Mouse (Mus musculus): Measurements from ENCODE around the gene Homer2.

Homer2 gene

GRCm38 (mm10) chr7:81706416-81707391, 623 bp downstream of the Homer2 start:
- in situ Hi-C loops (cut with MboI; ENCODE audit: low pct_unique_long_range_greater_than_20kb in 1 of 2, low sequenced_read_pairs in 2 of 2, unreplicated experiment in 1 of 2) = no loop called here

GRCm38 (mm10) chr7:81706027-81706415, 1.3 kb downstream of the Homer2 start:
- in situ Hi-C loops (cut with MboI; ENCODE audit: low pct_unique_long_range_greater_than_20kb in 1 of 2, low sequenced_read_pairs in 2 of 2, unreplicated experiment in 1 of 2) = no loop called here

- in situ Hi-C loops (cut with MboI; ENCODE audit: low pct_unique_long_range_greater_than_20kb in 1 of 2, low sequenced_read_pairs in 2 of 2, unreplicated experiment in 1 of 2) = no loop called here
Observed at GRCm38 (mm10) chr7:81698357-81698756, 9.0 kb downstream of the Homer2 start.

- in situ Hi-C loops (cut with MboI; ENCODE audit: low pct_unique_long_range_greater_than_20kb in 1 of 2, low sequenced_read_pairs in 2 of 2, unreplicated experiment in 1 of 2) = no loop called here
Observed at GRCm38 (mm10) chr7:81697954-81698353, 9.4 kb downstream of the Homer2 start.

- in situ Hi-C loops (cut with MboI; ENCODE audit: low pct_unique_long_range_greater_than_20kb in 1 of 2, low sequenced_read_pairs in 2 of 2, unreplicated experiment in 1 of 2) = no loop called here
Observed at GRCm38 (mm10) chr7:81695763-81696533, 11.4 kb downstream of the Homer2 start.

GRCm38 (mm10) chr7:81691067-81691466, 16.3 kb downstream of the Homer2 start:
- in situ Hi-C loops (cut with MboI; ENCODE audit: low pct_unique_long_range_greater_than_20kb in 1 of 2, low sequenced_read_pairs in 2 of 2, unreplicated experiment in 1 of 2) = no loop called here

- in situ Hi-C loops (cut with MboI; ENCODE audit: low pct_unique_long_range_greater_than_20kb in 1 of 2, low sequenced_read_pairs in 2 of 2, unreplicated experiment in 1 of 2) = no loop called here
Observed at GRCm38 (mm10) chr7:81689116-81689681, 18.1 kb downstream of the Homer2 start.

- in situ Hi-C loops (cut with MboI; ENCODE audit: low pct_unique_long_range_greater_than_20kb in 1 of 2, low sequenced_read_pairs in 2 of 2, unreplicated experiment in 1 of 2) = no loop called here
Observed at GRCm38 (mm10) chr7:81688378-81688777, 18.9 kb downstream of the Homer2 start.

DNA sequence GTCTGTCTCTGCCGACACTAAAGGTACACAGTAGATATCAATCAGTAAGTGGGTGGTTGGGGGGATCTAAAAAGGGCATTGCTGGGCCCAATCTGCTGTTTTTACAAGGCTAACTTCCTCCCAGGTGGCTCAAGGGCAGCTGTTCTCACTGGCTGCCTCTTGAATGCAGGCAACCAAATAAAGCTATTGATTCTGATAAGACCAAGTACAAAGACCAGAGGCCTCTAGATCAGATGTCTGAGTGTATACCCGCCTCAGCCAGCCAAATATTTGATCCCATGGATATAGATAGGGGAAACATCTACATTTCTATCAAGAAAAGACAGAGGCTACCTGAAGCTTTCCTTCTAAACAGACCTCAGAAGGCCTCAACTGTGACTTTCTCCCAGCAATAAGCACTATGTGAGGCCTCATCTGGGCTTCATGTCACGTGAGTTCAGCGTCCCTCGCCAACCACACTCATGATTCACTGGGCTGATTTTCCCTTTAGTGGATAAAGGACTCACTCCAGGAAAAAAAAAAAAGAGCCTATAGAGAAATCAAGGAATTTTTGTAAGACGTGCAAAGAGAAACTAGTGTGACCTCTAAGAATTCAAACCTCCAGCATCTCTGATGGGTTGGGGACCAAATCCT, 19.5 kb downstream of the Homer2 start:
- in situ Hi-C loops (cut with MboI; ENCODE audit: low pct_unique_long_range_greater_than_20kb in 1 of 2, low sequenced_read_pairs in 2 of 2, unreplicated experiment in 1 of 2) = no loop called here

DNA sequence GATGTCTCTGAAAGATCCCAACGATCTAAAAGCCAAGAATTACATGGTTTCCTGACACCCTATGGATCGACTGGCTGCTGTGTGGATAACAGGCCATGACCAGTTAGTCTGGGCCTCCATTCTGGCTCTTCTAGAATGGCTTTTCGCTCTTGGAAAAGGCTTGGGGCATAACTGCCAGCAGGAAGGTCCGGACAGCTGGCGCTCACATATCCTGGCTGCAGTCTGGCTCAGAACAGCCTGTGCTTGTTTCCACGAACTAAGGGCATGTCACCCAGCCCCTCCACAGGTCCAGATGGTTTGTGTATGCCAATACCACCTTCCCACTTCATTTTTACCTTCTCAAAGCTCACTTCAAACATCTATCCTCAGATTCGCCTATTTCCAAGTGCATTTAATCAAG, 22.0 kb downstream of the Homer2 start:
- in situ Hi-C loops (cut with MboI; ENCODE audit: low pct_unique_long_range_greater_than_20kb in 1 of 2, low sequenced_read_pairs in 2 of 2, unreplicated experiment in 1 of 2) = no loop called here

- in situ Hi-C loops (cut with MboI; ENCODE audit: low pct_unique_long_range_greater_than_20kb in 1 of 2, low sequenced_read_pairs in 2 of 2, unreplicated experiment in 1 of 2) = no loop called here
Observed at GRCm38 (mm10) chr7:81683779-81684422, 23.4 kb downstream of the Homer2 start.

GRCm38 (mm10) chr7:81681386-81681785, 25.9 kb downstream of the Homer2 start:
- in situ Hi-C loops (cut with MboI; ENCODE audit: low pct_unique_long_range_greater_than_20kb in 1 of 2, low sequenced_read_pairs in 2 of 2, unreplicated experiment in 1 of 2) = no loop called here

GRCm38 (mm10) chr7:81673359-81674013, 33.8 kb downstream of the Homer2 start:
- in situ Hi-C loops (cut with MboI; ENCODE audit: low pct_unique_long_range_greater_than_20kb in 1 of 2, low sequenced_read_pairs in 2 of 2, unreplicated experiment in 1 of 2) = no loop called here

GRCm38 (mm10) chr7:81672735-81673291, 34.5 kb downstream of the Homer2 start:
- in situ Hi-C loops (cut with MboI; ENCODE audit: low pct_unique_long_range_greater_than_20kb in 1 of 2, low sequenced_read_pairs in 2 of 2, unreplicated experiment in 1 of 2) = no loop called here

- in situ Hi-C loops (cut with MboI; ENCODE audit: low pct_unique_long_range_greater_than_20kb in 1 of 2, low sequenced_read_pairs in 2 of 2, unreplicated experiment in 1 of 2) = no loop called here
Observed at GRCm38 (mm10) chr7:81667156-81667555, 40.2 kb downstream of the Homer2 start.

DNA sequence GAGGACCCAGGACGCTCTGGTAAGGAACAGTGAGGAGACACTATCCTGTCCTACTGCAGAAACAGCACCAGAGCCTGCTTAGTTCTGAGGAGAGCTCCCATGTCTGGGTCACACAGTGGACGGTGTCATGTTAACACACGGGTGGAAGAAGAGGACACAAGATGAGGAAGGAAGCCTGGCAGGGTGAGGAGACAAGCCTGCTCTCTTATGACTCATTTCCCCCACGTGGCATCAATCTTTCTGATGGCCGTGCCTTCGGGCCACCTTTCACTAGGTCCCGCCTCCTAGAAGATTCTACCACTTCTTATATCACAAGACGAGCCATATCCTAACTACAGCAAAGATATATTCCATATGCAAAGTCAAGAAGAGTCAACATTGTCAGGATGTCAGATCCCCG, 40.7 kb downstream of the Homer2 start:
- in situ Hi-C loops (cut with MboI; ENCODE audit: low pct_unique_long_range_greater_than_20kb in 1 of 2, low sequenced_read_pairs in 2 of 2, unreplicated experiment in 1 of 2) = no loop called here

GRCm38 (mm10) chr7:81663057-81663456, 44.3 kb downstream of the Homer2 start:
- in situ Hi-C loops (cut with MboI; ENCODE audit: low pct_unique_long_range_greater_than_20kb in 1 of 2, low sequenced_read_pairs in 2 of 2, unreplicated experiment in 1 of 2) = no loop called here

All from mouse embryonic stem cell (cell line).